Mouse (Mus musculus): ENCODE results near the gene Frat2. TPM values are rescaled to one million over a fixed set of nuclear protein-coding genes. Genes with fewer than 3 reads are reported as not detected.

The Frat2 gene
- polyA plus RNA-seq, 1 experiment from 2014 or later: 2.8 TPM

GRCm38 (mm10) chr19:41838808-41839207, 9.1 kb downstream of the Frat2 start:
- H3K27ac ChIP-seq (ENCODE audit: low read length): no peak overlapping the region
- H3K27me3 ChIP-seq (ENCODE audit: control insufficient read depth, insufficient read depth, low read length): no peaks in the 10 kb centered on the region
- H3K4me1 ChIP-seq (ENCODE audit: control insufficient read depth, insufficient read depth, low read length): peaks cover 20% of the 10 kb centered on the region
- no peak overlapping the region for H3K4me2 ChIP-seq (ENCODE audit: low read depth, low read length)
- 43% methylated on average over 6 of the region's 6 CpGs for WGBS
- H3K4me3 ChIP-seq (ENCODE audit: low read length): no peak overlapping the region
- H3K9ac ChIP-seq (ENCODE audit: low read length): no peak overlapping the region
- ATAC-seq (replicated peaks; ENCODE audit: extremely low read depth, insufficient read depth, low FRiP score): no peak
- no peaks in the 10 kb centered on the region for H3K9me3 ChIP-seq (replicated peaks; ENCODE audit: control insufficient read depth, low read length)
- H3K36me3 ChIP-seq (ENCODE audit: control insufficient read depth, insufficient read depth): no peaks in the 10 kb centered on the region

DNA sequence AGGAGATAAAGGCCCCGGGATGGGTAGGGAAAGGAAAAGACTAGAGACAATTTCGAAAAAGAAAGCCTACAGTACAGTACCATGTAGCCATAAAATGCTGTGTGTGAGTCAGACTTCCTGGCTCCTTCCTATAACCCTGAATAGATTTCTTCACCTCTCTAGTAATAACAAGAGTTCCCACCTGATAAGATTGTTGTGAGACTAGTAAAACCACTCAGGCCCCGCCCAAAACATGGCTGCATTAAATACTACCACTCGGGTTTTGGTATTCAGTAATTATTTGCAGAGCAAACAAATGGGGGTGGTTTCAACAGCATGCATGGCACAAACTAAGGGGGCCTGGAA, 10.0 kb downstream of the Frat2 start:
- ATAC-seq (replicated peaks; ENCODE audit: extremely low read depth, insufficient read depth, low FRiP score): no peak
- Histone ChIP-seq H3K27me3 (ENCODE audit: control insufficient read depth, insufficient read depth, low read length) (no peaks in the 10 kb centered on the region), H3K27ac (ENCODE audit: low read length) (no peak overlapping the region), H3K4me3 (ENCODE audit: low read length) (no peak overlapping the region; the same call in 1 of the 2 replicates), H3K4me2 (ENCODE audit: low read depth, low read length) (peak overlapping the region; percentile 20; the same call in 1 of the 2 replicates), H3K9me3 (replicated peaks; ENCODE audit: control insufficient read depth, low read length) (no peaks in the 10 kb centered on the region), H3K4me1 (ENCODE audit: control insufficient read depth, insufficient read depth, low read length) (peaks cover 20% of the 10 kb centered on the region), H3K9ac (ENCODE audit: low read length) (no peak overlapping the region), H3K36me3 (ENCODE audit: control insufficient read depth, insufficient read depth) (no peaks in the 10 kb centered on the region)
- WGBS: 25% methylated on average over 4 of the region's 4 CpGs

DNA sequence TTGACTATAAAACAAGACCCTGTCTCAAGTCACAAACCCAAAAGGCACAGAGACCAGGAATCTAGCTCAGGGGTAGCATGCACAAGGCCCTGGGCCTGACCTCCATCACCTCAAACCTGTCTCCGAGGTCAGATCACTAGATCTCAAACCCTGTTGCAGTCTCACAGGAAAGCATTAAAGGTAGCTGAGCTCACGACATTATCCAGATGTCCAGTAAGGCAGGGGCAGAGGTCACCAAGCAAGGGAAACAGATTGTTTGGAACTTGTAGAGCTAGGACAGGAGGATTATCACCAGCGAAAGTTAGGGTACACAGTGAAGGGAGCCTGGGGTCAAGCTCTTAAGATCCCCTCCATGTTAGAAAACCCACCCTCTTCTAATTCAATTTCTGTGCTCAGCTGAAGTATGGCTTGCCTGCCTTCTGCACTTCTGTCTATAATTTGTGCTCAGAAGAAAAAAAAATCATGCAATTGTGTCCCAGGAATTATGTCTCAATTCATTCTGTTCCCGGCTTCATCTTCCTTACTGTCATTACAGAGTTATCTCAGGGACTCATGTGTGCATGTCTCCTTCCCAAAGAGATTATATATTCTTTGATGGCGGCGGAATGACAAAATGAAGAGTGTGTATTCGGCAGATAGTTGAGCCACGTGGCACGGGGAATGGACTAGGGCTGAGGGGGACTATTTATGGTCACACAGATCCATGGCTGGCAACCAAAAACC, 10.6 kb downstream of the Frat2 start:
- Histone ChIP-seq H3K9ac (ENCODE audit: low read length) (no peak overlapping the region), H3K27ac (ENCODE audit: low read length) (no peak overlapping the region)
- 31% methylated on average over 9 of the region's 9 CpGs for WGBS

DNA sequence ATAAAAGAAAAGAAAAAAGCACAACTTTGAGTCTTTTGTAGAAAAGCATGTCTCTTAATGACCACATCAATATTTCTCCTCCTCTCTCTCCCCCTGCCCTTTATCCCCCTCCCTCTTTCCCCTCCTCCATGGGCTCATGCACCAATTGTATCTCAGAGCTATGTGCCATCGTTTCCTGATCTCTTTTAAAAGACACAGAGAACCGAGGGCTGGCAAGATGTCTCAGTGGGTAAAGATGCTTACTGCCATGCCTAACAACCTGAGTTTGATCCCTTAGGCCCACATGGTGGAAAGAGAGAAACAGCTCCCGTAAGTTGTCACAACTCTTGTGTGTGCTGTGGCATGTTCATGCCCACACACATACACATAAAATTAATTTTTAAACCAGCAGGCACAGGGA, 11.2 kb downstream of the Frat2 start:
- H3K9me3 ChIP-seq (replicated peaks; ENCODE audit: control insufficient read depth, low read length): no peaks in the 10 kb centered on the region
- no peaks in the 10 kb centered on the region for H3K36me3 ChIP-seq (ENCODE audit: control insufficient read depth, insufficient read depth)
- no peak overlapping the region for H3K9ac ChIP-seq (ENCODE audit: low read length)
- WGBS: 48% methylated on average over 3 of the region's 3 CpGs
- no peak overlapping the region for H3K4me3 ChIP-seq (ENCODE audit: low read length)
- no peak overlapping the region for H3K4me2 ChIP-seq (ENCODE audit: low read depth, low read length)
- H3K4me1 ChIP-seq (ENCODE audit: control insufficient read depth, insufficient read depth, low read length): peaks cover 22% of the 10 kb centered on the region
- no peak for ATAC-seq (replicated peaks; ENCODE audit: extremely low read depth, insufficient read depth, low FRiP score)
- peaks cover 8% of the 10 kb centered on the region; the same call in 1 of the 2 replicates for H3K27me3 ChIP-seq (ENCODE audit: control insufficient read depth, insufficient read depth, low read length)
- H3K27ac ChIP-seq (ENCODE audit: low read length): no peak overlapping the region

More for the DNA sequence above, 10.6 kb downstream of the Frat2 start:
- no peaks in the 10 kb centered on the region for H3K9me3 ChIP-seq (replicated peaks; ENCODE audit: control insufficient read depth, low read length)
- peaks cover 20% of the 10 kb centered on the region for H3K4me1 ChIP-seq (ENCODE audit: control insufficient read depth, insufficient read depth, low read length)
- no peak overlapping the region; the same call in 1 of the 2 replicates for H3K4me3 ChIP-seq (ENCODE audit: low read length)
- H3K4me2 ChIP-seq (ENCODE audit: low read depth, low read length): peak overlapping the region; percentile 20; the same call in 1 of the 2 replicates
- no peaks in the 10 kb centered on the region for H3K36me3 ChIP-seq (ENCODE audit: control insufficient read depth, insufficient read depth)
- ATAC-seq (replicated peaks; ENCODE audit: extremely low read depth, insufficient read depth, low FRiP score): no peak
- H3K27me3 ChIP-seq (ENCODE audit: control insufficient read depth, insufficient read depth, low read length): peaks cover 5% of the 10 kb centered on the region; the same call in 1 of the 2 replicates

DNA sequence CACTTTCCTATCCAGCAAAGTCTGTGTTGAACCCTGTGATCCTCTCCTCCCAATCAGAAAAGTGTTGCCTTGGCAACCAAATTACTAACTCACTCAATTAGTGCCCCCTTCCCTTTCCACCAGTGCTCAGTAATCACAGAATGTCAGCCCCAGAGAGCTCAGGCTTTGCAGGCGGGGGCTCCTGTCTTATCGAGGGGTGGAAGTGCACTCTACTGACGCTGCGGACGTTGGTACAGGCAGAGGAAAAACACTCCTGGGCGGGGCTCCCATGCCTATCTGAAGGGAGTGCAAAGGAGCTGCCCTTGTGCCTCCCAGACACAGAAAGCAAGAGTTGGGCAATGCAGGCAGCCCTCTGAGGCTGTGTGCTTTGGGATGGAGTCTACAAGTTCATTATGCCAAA, 12.1 kb downstream of the Frat2 start:
- Histone ChIP-seq H3K9me3 (replicated peaks; ENCODE audit: control insufficient read depth, low read length) (no peaks in the 10 kb centered on the region), H3K36me3 (ENCODE audit: control insufficient read depth, insufficient read depth) (no peaks in the 10 kb centered on the region), H3K4me1 (ENCODE audit: control insufficient read depth, insufficient read depth, low read length) (peaks cover 22% of the 10 kb centered on the region), H3K27ac (ENCODE audit: low read length) (peak overlapping the region; percentile 37; the same call in 1 of the 2 replicates), H3K9ac (ENCODE audit: low read length) (no peak overlapping the region), H3K27me3 (ENCODE audit: control insufficient read depth, insufficient read depth, low read length) (peaks cover 8% of the 10 kb centered on the region; the same call in 1 of the 2 replicates), H3K4me3 (ENCODE audit: low read length) (no peak overlapping the region), H3K4me2 (ENCODE audit: low read depth, low read length) (peak overlapping the region; percentile 51)
- ATAC-seq (replicated peaks; ENCODE audit: extremely low read depth, insufficient read depth, low FRiP score): peak; percentile 64
- under 1% methylated on average over 6 of the region's 6 CpGs for WGBS

GRCm38 (mm10) chr19:41835407-41835806, 12.5 kb downstream of the Frat2 start:
- Histone ChIP-seq H3K9ac (ENCODE audit: low read length) (no peak overlapping the region), H3K27me3 (ENCODE audit: control insufficient read depth, insufficient read depth, low read length) (peaks cover 8% of the 10 kb centered on the region; the same call in 1 of the 2 replicates), H3K4me3 (ENCODE audit: low read length) (no peak overlapping the region), H3K4me2 (ENCODE audit: low read depth, low read length) (peak overlapping the region; percentile 51), H3K27ac (ENCODE audit: low read length) (no peak overlapping the region), H3K4me1 (ENCODE audit: control insufficient read depth, insufficient read depth, low read length) (peaks cover 22% of the 10 kb centered on the region), H3K36me3 (ENCODE audit: control insufficient read depth, insufficient read depth) (no peaks in the 10 kb centered on the region), H3K9me3 (replicated peaks; ENCODE audit: control insufficient read depth, low read length) (no peaks in the 10 kb centered on the region)
- 50% methylated on average over 6 of the region's 6 CpGs for WGBS
- no peak for ATAC-seq (replicated peaks; ENCODE audit: extremely low read depth, insufficient read depth, low FRiP score)

- H3K4me1 ChIP-seq (ENCODE audit: control insufficient read depth, insufficient read depth, low read length): peaks cover 20% of the 10 kb centered on the region
- no peaks in the 10 kb centered on the region for H3K9me3 ChIP-seq (replicated peaks; ENCODE audit: control insufficient read depth, low read length)
- H3K27me3 ChIP-seq (ENCODE audit: control insufficient read depth, insufficient read depth, low read length): peaks cover 8% of the 10 kb centered on the region; the same call in 1 of the 2 replicates
- H3K27ac ChIP-seq (ENCODE audit: low read length): no peak overlapping the region
- WGBS: 81% methylated on average over 13 of the region's 13 CpGs
- no peak overlapping the region for H3K4me3 ChIP-seq (ENCODE audit: low read length)
- H3K9ac ChIP-seq (ENCODE audit: low read length): no peak overlapping the region
- no peak overlapping the region for H3K4me2 ChIP-seq (ENCODE audit: low read depth, low read length)
- no peak for ATAC-seq (replicated peaks; ENCODE audit: extremely low read depth, insufficient read depth, low FRiP score)
- H3K36me3 ChIP-seq (ENCODE audit: control insufficient read depth, insufficient read depth): no peaks in the 10 kb centered on the region
These were observed 15.3 kb downstream of the Frat2 start for GRCm38 (mm10) chr19:41832501-41833201.

GRCm38 (mm10) chr19:41831718-41832391, 16.1 kb downstream of the Frat2 start:
- ATAC-seq (replicated peaks; ENCODE audit: extremely low read depth, insufficient read depth, low FRiP score): no peak
- Histone ChIP-seq H3K9me3 (replicated peaks; ENCODE audit: control insufficient read depth, low read length) (no peaks in the 10 kb centered on the region), H3K36me3 (ENCODE audit: control insufficient read depth, insufficient read depth) (no peaks in the 10 kb centered on the region), H3K27me3 (ENCODE audit: control insufficient read depth, insufficient read depth, low read length) (peaks cover 8% of the 10 kb centered on the region; the same call in 1 of the 2 replicates), H3K27ac (ENCODE audit: low read length) (no peak overlapping the region), H3K9ac (ENCODE audit: low read length) (peak overlapping the region; percentile 8; the same call in 1 of the 2 replicates), H3K4me3 (ENCODE audit: low read length) (peak overlapping the region; percentile 78), H3K4me1 (ENCODE audit: control insufficient read depth, insufficient read depth, low read length) (peaks cover 16% of the 10 kb centered on the region), H3K4me2 (ENCODE audit: low read depth, low read length) (peak overlapping the region; percentile 98)
- 20% methylated on average over 14 of the region's 14 CpGs for WGBS
